Mouse (Mus musculus) adrenal gland, postnatal 25 days (tissue): Measurements from ENCODE around the gene Tm4sf20. TPM values are rescaled to one million over a fixed set of nuclear protein-coding genes. Genes with fewer than 3 reads are reported as not detected.

Source experiments
- DNase-seq: peaks from one replicate; pipeline ENCODE4 v3.0.0; 2021; ENCODE audit warnings: mixed read lengths
- total RNA-seq: library from RNA; stranded (reverse); gene quantifications from 2 replicates; pipeline ENCODE4 v1.2.3, GENCODE M21; 2021

The Tm4sf20 gene
- total RNA-seq, 1 experiment from 2014 or later: not detected

- DNase-seq: no peak
These were observed 7.0 kb upstream of the Tm4sf20 start for GRCm38 (mm10) chr1:82775293-82775692.

- no peak for DNase-seq
These were observed 4.9 kb upstream of the Tm4sf20 start for GRCm38 (mm10) chr1:82773208-82773607.

GRCm38 (mm10) chr1:82772428-82772827 lies 4.2 kb upstream of the Tm4sf20 start:
- no peak for DNase-seq

DNA sequence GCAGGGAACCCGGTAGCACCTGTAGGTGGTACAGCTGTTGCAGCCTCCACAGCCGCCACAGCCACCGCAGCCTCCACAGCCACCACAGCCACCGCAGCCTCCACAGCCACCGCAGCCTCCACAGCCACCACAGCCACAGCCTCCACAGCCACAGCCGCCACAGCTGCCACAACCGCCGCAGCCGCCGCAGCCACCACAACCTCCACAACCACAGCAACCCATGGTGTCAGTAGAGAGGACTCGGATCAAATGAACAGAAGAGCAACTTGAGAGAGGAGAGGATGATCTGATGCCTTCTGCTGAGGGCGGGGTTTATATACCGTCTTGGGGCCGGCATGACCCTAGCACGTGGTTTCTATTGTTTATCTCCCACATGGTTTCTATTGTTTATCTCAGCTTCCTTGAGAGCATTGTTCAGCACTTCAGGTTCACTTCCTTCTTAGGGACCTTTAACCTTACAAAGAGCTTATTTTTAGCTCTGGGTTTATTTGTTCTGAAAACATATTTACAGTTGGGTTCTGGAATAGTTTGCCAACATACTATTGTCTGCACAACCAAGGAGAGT lies 2.8 kb upstream of the Tm4sf20 start, which contains the start of gene Gm47791:
TSS of gene Gm47791 (minus strand) at position 222 of the 565 bp plus-strand sequence.
- no peak for DNase-seq

DNA sequence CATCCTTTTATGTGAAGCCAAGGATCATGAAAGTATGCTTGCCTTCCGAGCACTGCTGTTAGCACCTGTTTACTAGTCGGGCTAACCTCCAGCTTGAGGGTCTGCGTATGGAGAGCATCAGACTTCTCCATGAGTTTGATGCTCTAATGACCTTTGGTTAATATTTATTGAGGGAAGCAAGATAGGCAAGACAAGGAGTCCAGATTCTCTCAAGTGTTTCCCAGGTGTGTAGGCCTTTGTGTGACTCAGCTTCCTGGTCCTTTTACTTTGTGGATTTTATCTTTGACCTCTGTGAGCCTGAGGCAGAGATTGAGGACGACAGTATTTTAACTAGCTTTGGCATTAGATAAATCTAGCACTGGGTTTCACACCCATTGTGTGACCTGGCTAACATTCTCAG lies 1.6 kb downstream of the Tm4sf20 start:
- no peak for DNase-seq

GRCm38 (mm10) chr1:82766227-82766626 lies 2.0 kb downstream of the Tm4sf20 start:
- DNase-seq: no peak

DNA sequence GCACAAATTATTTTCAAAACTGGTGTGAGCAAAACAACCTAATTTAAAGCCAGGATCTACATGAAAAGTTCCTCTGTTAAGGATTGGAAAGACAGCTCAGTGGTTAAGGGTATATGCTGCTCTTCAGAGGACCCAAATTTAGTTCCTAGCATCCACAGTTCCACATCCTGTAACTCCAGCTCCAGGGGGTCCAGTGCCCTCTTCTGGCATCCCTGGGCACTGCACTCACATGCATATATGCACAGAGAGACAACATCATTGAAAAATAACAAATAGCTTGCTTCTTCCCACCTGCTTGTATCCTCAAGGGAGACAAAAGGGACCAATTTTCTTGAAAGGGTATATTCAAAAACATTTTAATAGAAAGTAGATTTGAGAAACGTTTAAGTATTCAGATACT lies 6.0 kb downstream of the Tm4sf20 start:
- no peak for DNase-seq

DNA sequence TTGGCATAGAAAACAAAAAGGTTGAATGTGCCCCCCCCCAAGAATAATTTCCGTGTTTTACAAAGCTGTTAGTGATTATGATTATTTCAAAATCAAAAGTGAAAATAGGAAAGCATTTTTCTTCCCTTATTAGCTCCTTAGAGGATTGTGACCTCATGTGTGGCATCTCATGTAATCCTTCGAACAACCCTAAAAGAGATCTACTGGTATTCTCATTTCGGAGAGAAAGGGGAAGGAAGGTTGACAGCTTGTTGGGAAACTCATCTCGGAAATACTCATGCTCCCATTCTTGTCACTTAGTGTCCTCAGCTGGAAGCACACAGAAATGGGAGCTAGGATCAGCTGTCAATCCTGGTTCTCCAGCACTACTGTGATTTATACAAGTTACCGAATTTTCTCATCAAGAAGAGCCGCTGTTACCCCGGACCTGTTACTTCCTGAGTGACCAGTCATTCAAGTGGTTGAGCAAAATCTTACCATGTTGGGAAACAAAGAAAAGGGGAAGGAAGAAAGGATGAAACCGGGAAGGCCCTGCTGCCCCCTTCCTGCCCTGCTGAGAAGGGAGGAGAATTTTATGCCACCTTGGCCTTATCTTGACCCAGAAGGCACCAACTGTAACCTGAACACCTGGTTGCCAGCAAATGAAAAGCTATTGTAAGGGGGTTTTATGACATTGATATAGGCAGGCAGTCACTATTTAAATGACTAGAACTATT lies 6.6 kb downstream of the Tm4sf20 start:
- DNase-seq: no peak

GRCm38 (mm10) chr1:82759520-82759919 lies 8.7 kb downstream of the Tm4sf20 start:
- DNase-seq: no peak

- no peak for DNase-seq
These were observed 20.4 kb downstream of the Tm4sf20 start for GRCm38 (mm10) chr1:82747714-82748452.

GRCm38 (mm10) chr1:82746408-82746807 lies 21.9 kb downstream of the Tm4sf20 start:
- no peak for DNase-seq

DNA sequence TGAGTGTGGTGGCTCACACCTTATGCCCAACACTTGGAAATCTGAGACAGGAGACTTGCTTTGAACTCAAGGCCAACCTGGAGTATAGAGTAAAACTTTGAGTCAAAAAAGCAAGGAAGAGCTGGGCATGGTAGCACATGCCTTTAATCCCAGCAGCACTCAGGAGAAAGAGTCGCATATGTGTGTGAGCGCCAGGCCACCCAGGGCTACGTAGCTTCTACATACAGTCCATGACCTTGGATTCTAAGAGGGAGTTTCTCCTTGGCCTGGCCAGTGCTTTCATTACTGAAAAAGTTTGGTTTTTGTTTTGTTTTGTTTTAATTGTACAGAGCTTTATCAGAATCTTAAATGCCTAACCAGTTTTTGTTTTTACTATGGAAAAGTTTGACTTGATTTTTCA lies 24.3 kb downstream of the Tm4sf20 start:
- DNase-seq: no peak

DNA sequence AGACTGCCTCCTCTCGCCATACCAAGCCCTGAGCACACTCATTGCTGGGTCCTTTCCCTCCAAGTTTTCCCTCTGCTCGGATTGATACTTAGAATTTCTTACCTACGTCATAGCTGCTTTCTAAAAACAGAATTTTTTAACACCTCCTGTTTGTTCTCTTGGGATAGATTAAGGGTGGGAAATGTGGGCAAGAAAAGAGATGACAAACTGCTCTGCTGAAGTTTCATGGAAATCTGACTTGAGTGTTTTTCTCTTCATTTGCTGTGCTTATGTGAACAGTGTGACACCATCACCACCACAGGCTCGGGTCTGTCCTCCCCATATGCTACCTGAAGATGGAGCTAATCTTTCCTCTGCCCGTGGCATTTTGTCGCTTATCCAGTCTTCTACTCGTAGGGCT lies 26.7 kb downstream of the Tm4sf20 start:
- DNase-seq: no peak

DNA sequence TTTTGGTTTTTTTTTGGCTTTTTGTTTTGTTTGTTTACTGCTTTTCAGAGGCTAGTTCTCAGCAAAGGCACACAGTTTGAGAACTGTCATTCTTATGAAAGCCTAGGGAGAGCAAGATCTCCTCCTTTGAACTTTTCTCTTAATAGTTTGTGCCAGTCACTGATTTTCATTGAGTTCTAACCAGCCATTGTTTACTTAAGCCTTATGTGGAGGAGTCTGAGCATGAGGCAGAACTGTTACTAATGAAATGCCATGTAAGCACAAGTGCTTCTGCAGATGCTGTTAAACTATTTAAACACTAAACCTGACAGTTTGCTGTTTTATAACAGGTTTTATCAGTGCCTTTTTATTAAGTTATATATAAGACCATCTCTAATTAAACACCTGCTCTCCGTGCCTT lies 30.2 kb downstream of the Tm4sf20 start:
- no peak for DNase-seq

GRCm38 (mm10) chr1:82733357-82733756 lies 34.9 kb downstream of the Tm4sf20 start:
- no peak for DNase-seq

DNA sequence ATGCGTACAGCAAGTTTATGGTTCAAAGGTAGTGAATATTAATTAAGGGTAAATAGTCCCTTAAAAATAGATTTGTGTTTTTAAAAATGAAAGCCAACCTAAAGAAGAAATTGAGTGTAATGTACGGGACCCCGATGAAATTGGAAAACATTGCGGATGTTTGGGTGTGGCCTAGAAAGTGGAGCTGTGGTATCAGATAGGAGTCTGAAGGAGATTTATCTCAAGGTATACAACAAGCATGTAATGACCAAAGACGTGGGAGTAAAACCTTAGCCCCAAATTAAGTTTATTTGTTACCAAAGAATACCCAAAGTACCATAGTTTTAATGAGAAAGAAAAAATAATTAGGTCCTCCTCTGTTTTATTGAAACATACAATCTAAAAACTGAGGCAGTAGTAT lies 41.8 kb downstream of the Tm4sf20 start:
- DNase-seq: no peak

DNA sequence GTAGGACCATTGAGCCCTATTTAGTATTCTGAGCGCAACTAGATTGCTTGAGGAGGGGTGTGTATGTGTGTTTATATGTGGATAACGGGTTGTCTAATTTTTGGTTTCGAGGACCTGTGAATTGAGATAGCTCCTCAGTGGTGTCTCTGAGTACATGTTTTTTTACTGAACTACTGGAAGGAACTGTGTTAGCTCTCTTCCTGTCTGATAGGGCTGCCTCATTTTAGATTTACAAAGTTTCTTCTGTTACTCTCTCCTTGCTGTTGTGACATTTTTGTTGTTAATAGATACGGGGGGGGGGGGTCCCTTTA lies 42.4 kb downstream of the Tm4sf20 start:
- DNase-seq: no peak

DNA sequence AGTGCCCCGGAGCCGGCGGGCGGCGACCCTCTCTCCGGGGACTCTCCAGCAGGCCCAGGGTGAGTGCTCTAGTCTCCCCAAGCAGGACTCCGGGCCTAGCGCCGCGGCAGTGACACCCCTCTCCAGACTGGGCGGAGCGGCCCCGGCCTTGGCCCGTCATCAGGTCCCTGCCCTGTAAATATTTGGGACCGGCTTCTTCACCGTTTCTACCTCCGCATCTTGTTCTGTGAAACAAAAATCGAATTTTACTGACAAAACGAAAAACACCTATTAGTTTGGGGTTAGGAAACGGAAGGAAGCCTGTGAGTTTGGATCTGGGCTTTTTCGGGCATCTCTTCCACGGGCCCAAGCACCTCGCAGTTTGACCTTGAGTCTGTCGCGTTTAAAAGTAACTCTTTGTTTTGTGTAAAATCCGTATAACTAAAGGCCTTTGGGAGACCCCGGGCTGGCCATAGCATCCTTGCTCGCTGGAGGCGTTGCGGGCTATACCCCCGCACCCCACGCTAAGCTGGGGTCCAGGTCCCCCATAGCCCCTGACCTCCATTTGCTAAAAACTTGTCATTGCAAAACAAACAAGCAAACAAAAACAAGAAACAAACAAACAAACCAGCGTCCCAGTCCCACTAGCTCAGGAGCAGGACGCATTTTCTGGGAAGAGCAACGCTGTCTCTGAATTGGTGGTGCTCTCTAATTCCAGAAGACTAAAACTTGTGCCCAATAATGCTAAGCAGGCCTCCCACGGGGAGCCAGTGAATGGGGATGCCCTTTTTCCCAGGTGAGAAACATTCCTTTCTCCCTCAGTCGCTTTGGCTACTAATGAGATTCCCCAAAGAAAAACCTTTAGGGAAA lies 43.0 kb downstream of the Tm4sf20 start:
- peak; percentile 82 for DNase-seq

DNA sequence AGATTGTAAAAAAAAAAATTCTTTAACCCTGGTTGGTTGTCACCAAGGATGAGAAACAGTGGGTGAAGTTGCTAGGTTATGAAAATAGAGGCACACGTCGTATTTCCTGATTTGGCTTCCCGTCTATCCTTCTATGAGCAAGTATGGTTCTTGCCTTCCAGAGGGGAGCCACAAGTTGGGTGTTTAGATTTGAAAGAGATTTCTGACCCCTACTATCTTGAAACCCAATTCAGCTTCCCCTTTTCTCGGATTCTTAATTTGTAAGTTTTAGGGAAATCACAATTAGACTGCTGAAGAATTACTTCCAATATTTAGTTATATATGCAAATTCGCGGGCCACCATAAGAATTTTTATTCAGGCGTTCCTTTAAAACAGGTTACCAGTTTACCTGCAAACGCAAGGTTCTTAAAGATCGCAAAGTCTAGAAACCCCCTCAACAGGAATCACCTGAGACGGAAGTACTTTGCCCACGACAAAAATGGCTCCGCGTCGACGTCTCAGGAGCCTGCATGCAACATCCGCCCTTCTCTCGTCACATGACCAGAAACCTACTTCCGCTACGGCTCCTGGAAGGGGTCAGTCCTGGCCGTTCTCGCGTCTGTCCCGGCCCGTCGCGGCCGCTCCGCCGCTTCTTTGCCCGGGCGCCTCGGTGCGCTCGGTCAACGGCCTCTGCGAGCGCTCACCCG lies 43.8 kb downstream of the Tm4sf20 start, which contains the start of gene Mff:
TSS of gene Mff (plus strand) at position 552 of the 687 bp plus-strand sequence.
- peak; percentile 91 for DNase-seq

DNA sequence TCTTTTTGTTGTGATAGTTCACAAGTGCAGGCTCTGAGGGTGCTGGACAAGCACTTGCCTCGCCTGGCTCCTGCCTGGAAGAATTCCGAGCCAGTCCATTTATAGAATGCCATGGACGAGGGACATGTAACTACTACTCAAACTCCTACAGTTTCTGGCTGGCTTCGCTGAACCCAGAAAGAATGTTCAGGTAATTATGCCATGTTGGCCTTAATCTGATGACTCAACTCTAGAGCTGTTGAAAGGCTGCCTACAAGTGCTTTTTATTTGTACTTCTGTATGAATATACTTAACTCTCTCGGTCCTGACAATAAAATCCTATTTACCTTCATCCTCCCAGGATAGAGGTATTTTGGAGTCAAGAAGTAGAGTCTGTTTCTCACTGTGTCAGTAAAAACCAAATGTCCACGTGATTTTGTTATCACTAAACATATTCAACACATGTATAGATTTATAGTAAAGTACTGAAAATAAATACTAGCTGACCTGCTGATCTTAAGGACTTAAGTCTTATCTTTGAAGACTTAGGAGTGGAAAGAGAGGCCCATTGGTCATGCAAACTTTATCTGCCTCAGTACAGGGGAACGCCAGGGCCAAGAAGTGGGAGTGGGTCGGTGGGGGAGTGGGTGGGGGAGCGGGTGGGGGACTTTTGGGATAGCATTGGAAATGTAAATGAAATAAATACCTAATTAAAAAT lies 50.3 kb downstream of the Tm4sf20 start:
- no peak for DNase-seq
